Mouse (Mus musculus) spleen, postnatal 0 days (tissue): ENCODE measurements around the gene Syt5. TPM values are rescaled to one million over a fixed set of nuclear protein-coding genes. Genes with fewer than 3 reads are reported as not detected.

ENCODE experiments used
- polyA plus RNA-seq: library from polyadenylated mRNA; unstranded; fragments of >200 nt; fragmentation: Nextera tagmentation; extraction: Ambion mirVana; gene quantifications from 2 replicates; pipeline ENCODE4 v1.2.1, GENCODE M21; 2015

Gene Syt5
- 0.66 and 1.0 TPM in 2 replicates for polyA plus RNA-seq

DNA sequence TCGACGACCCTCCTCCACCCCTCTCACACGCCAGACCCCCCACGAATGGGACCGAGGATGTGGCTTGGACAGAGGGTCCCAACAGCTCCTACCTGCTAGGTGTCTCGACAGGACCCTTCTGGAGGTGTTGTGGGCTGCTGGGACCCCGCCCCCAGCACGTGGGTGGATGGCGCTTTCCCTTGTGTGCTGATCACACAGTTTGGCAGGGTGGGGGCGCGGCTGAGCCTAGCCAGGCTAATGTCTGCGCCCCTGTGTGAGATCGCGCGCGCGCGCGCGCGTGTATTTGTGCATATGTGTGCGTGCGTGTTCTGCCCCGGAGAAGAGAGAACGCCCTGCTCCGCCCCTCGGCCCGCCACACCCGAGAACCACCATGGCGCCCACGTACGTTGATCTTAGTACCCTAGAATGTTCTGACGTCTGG is at the start of gene Syt5:
Syt5 (minus strand) TSS at position 321 of the 421 bp plus-strand sequence.

GRCm38 (mm10) chr7:4532005-4532729 is 15.2 kb downstream of the Syt5 start, which contains the start of gene Dnaaf3:
Dnaaf3 (minus strand) TSS chr7:4532453.

GRCm38 (mm10) chr7:4524212-4524922 is 23.0 kb downstream of the Syt5 start, which contains the start of gene Tnni3:
Tnni3 (minus strand) TSS chr7:4524229.

DNA sequence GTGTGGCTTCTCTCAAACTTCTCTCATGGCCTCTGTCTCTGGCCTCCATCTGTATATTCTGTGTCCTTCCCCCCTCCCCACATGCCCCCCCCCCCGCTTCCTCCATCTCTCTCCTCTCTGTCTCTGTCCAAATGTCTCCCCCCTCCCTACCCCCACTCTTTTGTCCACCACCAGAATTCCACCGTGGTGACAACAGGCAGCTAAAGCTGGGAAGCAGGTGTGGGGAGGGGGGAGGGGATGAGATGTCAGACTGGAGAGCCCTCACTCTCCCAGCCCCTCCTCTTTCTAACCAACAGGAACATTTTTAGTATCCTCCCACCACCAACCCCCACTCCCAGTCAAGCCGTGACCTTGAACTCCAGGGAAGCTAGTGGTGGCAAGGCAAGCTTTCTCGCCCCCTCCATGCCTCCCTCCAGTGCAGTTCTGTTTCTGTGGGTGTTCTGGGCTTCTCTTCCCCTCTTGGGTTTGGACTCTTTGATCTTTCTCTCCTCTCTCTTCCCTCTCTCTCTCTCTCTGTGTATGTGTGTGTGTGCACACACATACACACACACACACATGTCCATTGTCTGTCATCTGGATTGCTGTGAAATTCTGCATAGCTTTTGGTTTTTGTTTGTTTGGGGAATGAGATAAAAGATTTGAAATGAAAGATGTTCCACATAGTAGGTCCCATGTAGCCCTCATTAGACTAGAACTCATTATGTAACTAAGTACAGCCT is 30.9 kb downstream of the Syt5 start, which contains the start of gene Tnnt1:
Tnnt1 (minus strand) TSS at position 51 of the 719 bp plus-strand sequence.

GRCm38 (mm10) chr7:4501558-4502397 is 45.6 kb downstream of the Syt5 start, which contains the start of gene Ppp1r12c:
Ppp1r12c (minus strand) TSS chr7:4501680.

Other genes with a start within 250 kb of the Syt5 start
- gene Ncr1, start 209.8 kb downstream of the Syt5 start, polyA plus RNA-seq = 1.5 and 2.3 TPM in 2 replicates
- gene Gp6, start 149.8 kb downstream of the Syt5 start, polyA plus RNA-seq = 1.4 and 1.5 TPM in 2 replicates
- 8.5 and 10.2 TPM in 2 replicates for gene Rdh13, start 101.9 kb downstream of the Syt5 start, polyA plus RNA-seq
- 0.36 and 3.4 TPM in 2 replicates for gene Eps8l1, start 86.9 kb downstream of the Syt5 start, polyA plus RNA-seq
- 34.4 and 38.5 TPM in 2 replicates for gene Ppp1r12c, start 45.9 kb downstream of the Syt5 start, polyA plus RNA-seq
- gene Tnnt1, start 31.2 kb downstream of the Syt5 start, polyA plus RNA-seq = 8.4 and 12.2 TPM in 2 replicates
- gene Tnni3, start 23.3 kb downstream of the Syt5 start, polyA plus RNA-seq = 2.8 and 3.6 TPM in 2 replicates
- 0.29 and 0.36 TPM in 2 replicates for gene Dnaaf3, start 15.1 kb downstream of the Syt5 start, polyA plus RNA-seq
- gene Ptprh, start 56.5 kb upstream of the Syt5 start, polyA plus RNA-seq = not detected in 2 replicates
- gene Tmem86b, start 83.9 kb upstream of the Syt5 start, polyA plus RNA-seq = 12.8 and 16.5 TPM in 2 replicates
- 9.6 and 9.8 TPM in 2 replicates for gene Ppp6r1, start 111.5 kb upstream of the Syt5 start, polyA plus RNA-seq
- gene Hspbp1, start 137.5 kb upstream of the Syt5 start, polyA plus RNA-seq = 62.4 and 63.5 TPM in 2 replicates
- gene Brsk1, start 143.1 kb upstream of the Syt5 start, polyA plus RNA-seq = 0.45 and 0.54 TPM in 2 replicates
- gene Tmem150b, start 177.7 kb upstream of the Syt5 start, polyA plus RNA-seq = 0.69 and 0.80 TPM in 2 replicates
- gene Kmt5c, start 192.6 kb upstream of the Syt5 start, polyA plus RNA-seq = 65.7 and 81.8 TPM in 2 replicates
- 157 and 188 TPM in 2 replicates for gene Cox6b2, start 205.6 kb upstream of the Syt5 start, polyA plus RNA-seq
- gene Fam71e2, start 223.8 kb upstream of the Syt5 start, polyA plus RNA-seq = not detected in 2 replicates
- 0.12 and 0.15 TPM in 2 replicates for gene Il11, start 235.3 kb upstream of the Syt5 start, polyA plus RNA-seq
- not detected in 2 replicates for gene Tmem190, start 235.4 kb upstream of the Syt5 start, polyA plus RNA-seq
- gene Tmem238, start 242.1 kb upstream of the Syt5 start, polyA plus RNA-seq = 22.1 and 25.2 TPM in 2 replicates
- gene Rpl28, start 245.3 kb upstream of the Syt5 start, polyA plus RNA-seq = 423 and 433 TPM in 2 replicates